Mouse (Mus musculus) hindbrain, embryonic 16.5 days (tissue): Measurements from ENCODE around the gene Il5ra. TPM values are rescaled to one million over a fixed set of nuclear protein-coding genes. Genes with fewer than 3 reads are reported as not detected.

Experiments used
- ATAC-seq: fragments of 200-750 bp; cut with Nextera tagmentation; 2 replicates; pipeline ENCODE4 v1.8.0; 2017; ENCODE audit warnings: moderate TSS enrichment, moderate library complexity
- H3K27ac ChIP-seq: fragments of 300-500 bp; sonication (generic); 2 replicates; pipeline ENCODE4 v1.5.1; 2014; ENCODE audit warnings: low read depth, mild to moderate bottlenecking, control low read depth, low read length, moderate library complexity
- H3K27me3 ChIP-seq: fragments of 300-500 bp; sonication (generic); replicated peaks from 2 replicates; pipeline ENCODE4 v1.6.1; 2014; ENCODE audit warnings: low read length; ENCODE audit not compliant: control insufficient read depth, insufficient read depth
- H3K36me3 ChIP-seq: fragments of 300-500 bp; sonication (generic); 2 replicates; pipeline ENCODE4 v1.6.1; 2014; ENCODE audit warnings: mild to moderate bottlenecking, low read length, moderate library complexity, mixed read lengths; ENCODE audit not compliant: control insufficient read depth, insufficient read depth
- H3K4me1 ChIP-seq: fragments of 300-500 bp; sonication (generic); 2 replicates; pipeline ENCODE4 v1.6.1; 2014; ENCODE audit warnings: low read depth, low read length; ENCODE audit not compliant: control insufficient read depth, insufficient read depth
- H3K4me2 ChIP-seq: fragments of 300-500 bp; sonication (generic); 2 replicates; pipeline ENCODE4 v1.6.1; 2014; ENCODE audit warnings: mild to moderate bottlenecking, low read length, control low read depth, moderate library complexity
- H3K4me3 ChIP-seq: fragments of 300-500 bp; sonication (generic); 2 replicates; pipeline ENCODE4 v1.5.1; 2014; ENCODE audit warnings: mild to moderate bottlenecking, low read length, control low read depth, moderate library complexity
- H3K9ac ChIP-seq: fragments of 300-500 bp; sonication (generic); 2 replicates; pipeline ENCODE4 v1.6.1; 2014; ENCODE audit warnings: low read depth, mild to moderate bottlenecking, control low read depth, low read length, moderate library complexity
- H3K9me3 ChIP-seq: fragments of 300-500 bp; sonication (generic); 2 replicates; pipeline ENCODE4 v1.6.1; 2014; ENCODE audit warnings: mild to moderate bottlenecking, low read length, moderate library complexity; ENCODE audit not compliant: control insufficient read depth
- WGBS: fragments of 180-500 bp; shearing (Covaris S2); extraction: QIAGEN DNeasy Blood & Tissue Kit; methylation state at CpG from one replicate; pipeline ENCODE4 v1.1.7; 2014; 5-methylcytosine and 5-hydroxymethylcytosine counted together
- polyA plus RNA-seq: library from polyadenylated mRNA; unstranded; fragments of >200 nt; fragmentation: Nextera tagmentation; extraction: Ambion mirVana; gene quantifications from 2 replicates; pipeline ENCODE4 v1.2.1, GENCODE M21; 2015

The Il5ra gene
- polyA plus RNA-seq, 1 experiment from 2014 or later: not detected

GRCm38 (mm10) chr6:106768640-106769289, 19.9 kb upstream of the Il5ra start, which contains the start of gene Trnt1:
Trnt1 (plus strand) TSS chr6:106769120.
- Histone ChIP-seq H3K4me2 (peak within 1 kb of the TSS; percentile 97), H3K4me1 (peaks cover 12% of the 10 kb centered on the region), H3K27ac (0 out of 2 replicates have a peak within 1 kb of the TSS, but pooled peaks have one; percentile 0), H3K9me3 (no peaks in the 10 kb centered on the region), H3K4me3 (peak within 1 kb of the TSS; percentile 94), H3K27me3 (no peaks in the 10 kb centered on the region), H3K36me3 (0 out of 2 replicates have a peak, but pooled peaks cover 2% of the 10 kb centered on the region), H3K9ac (peak within 1 kb of the TSS; percentile 76)
- peak; percentile 100 for ATAC-seq
- 9% methylated on average over 30 of the region's 35 CpGs for WGBS

- Histone ChIP-seq H3K9me3 (no peaks in the 10 kb centered on the region), H3K36me3 (0 out of 2 replicates have a peak, but pooled peaks cover 2% of the 10 kb centered on the region), H3K4me2 (no peak overlapping the region), H3K27ac (no peak overlapping the region), H3K4me1 (peaks cover 12% of the 10 kb centered on the region), H3K4me3 (no peak overlapping the region), H3K27me3 (no peaks in the 10 kb centered on the region), H3K9ac (no peak overlapping the region)
- no peak for ATAC-seq
- 75% methylated on average over 4 of the region's 4 CpGs for WGBS
Measured at GRCm38 (mm10) chr6:106766774-106767173, 17.9 kb upstream of the Il5ra start.

GRCm38 (mm10) chr6:106765892-106766291, 17.1 kb upstream of the Il5ra start:
- H3K9me3 ChIP-seq: no peaks in the 10 kb centered on the region
- no peak overlapping the region for H3K4me2 ChIP-seq
- H3K4me1 ChIP-seq: peaks cover 12% of the 10 kb centered on the region
- no peak overlapping the region for H3K9ac ChIP-seq
- WGBS: 88% methylated on average over 1 of the region's 1 CpGs
- H3K4me3 ChIP-seq: no peak overlapping the region
- no peaks in the 10 kb centered on the region for H3K27me3 ChIP-seq
- no peak for ATAC-seq
- no peak overlapping the region for H3K27ac ChIP-seq
- no peaks in the 10 kb centered on the region for H3K36me3 ChIP-seq

- Histone ChIP-seq H3K4me3 (no peak overlapping the region), H3K9me3 (no peaks in the 10 kb centered on the region), H3K4me1 (no peaks in the 10 kb centered on the region), H3K27me3 (no peaks in the 10 kb centered on the region), H3K27ac (no peak overlapping the region), H3K36me3 (no peaks in the 10 kb centered on the region), H3K4me2 (no peak overlapping the region), H3K9ac (no peak overlapping the region)
- WGBS: 76% methylated on average over 1 of the region's 1 CpGs
- no peak for ATAC-seq
Measured at GRCm38 (mm10) chr6:106761486-106761885, 12.6 kb upstream of the Il5ra start.

- Histone ChIP-seq H3K9me3 (no peaks in the 10 kb centered on the region), H3K4me1 (no peaks in the 10 kb centered on the region)
Measured at GRCm38 (mm10) chr6:106760473-106761218, 11.8 kb upstream of the Il5ra start.

GRCm38 (mm10) chr6:106758299-106758698, 9.5 kb upstream of the Il5ra start:
- 84% methylated on average over 3 of the region's 3 CpGs for WGBS
- H3K36me3 ChIP-seq: no peaks in the 10 kb centered on the region
- no peak overlapping the region for H3K4me2 ChIP-seq
- no peaks in the 10 kb centered on the region for H3K4me1 ChIP-seq
- no peak overlapping the region for H3K27ac ChIP-seq
- no peak for ATAC-seq
- no peaks in the 10 kb centered on the region for H3K9me3 ChIP-seq
- no peaks in the 10 kb centered on the region for H3K27me3 ChIP-seq
- no peak overlapping the region for H3K4me3 ChIP-seq
- H3K9ac ChIP-seq: no peak overlapping the region

More at GRCm38 (mm10) chr6:106760473-106761218, 11.8 kb upstream of the Il5ra start:
- H3K4me3 ChIP-seq: no peak overlapping the region
- ATAC-seq: no peak
- no peak overlapping the region for H3K9ac ChIP-seq
- no peaks in the 10 kb centered on the region for H3K27me3 ChIP-seq
- H3K36me3 ChIP-seq: no peaks in the 10 kb centered on the region
- no peak overlapping the region for H3K4me2 ChIP-seq
- H3K27ac ChIP-seq: no peak overlapping the region
- 92% methylated on average over 3 of the region's 3 CpGs for WGBS

GRCm38 (mm10) chr6:106750291-106750690, 1.5 kb upstream of the Il5ra start:
- no peaks in the 10 kb centered on the region for H3K27me3 ChIP-seq
- no peak overlapping the region for H3K27ac ChIP-seq
- H3K4me1 ChIP-seq: no peaks in the 10 kb centered on the region
- no peaks in the 10 kb centered on the region for H3K36me3 ChIP-seq
- no peak overlapping the region for H3K4me2 ChIP-seq
- no peak overlapping the region for H3K9ac ChIP-seq
- H3K4me3 ChIP-seq: no peak overlapping the region
- WGBS: 69% methylated on average over 7 of the region's 7 CpGs
- ATAC-seq: no peak
- no peaks in the 10 kb centered on the region for H3K9me3 ChIP-seq

GRCm38 (mm10) chr6:106747804-106748203, 1.0 kb downstream of the Il5ra start:
- WGBS: 75% methylated on average over 3 of the region's 3 CpGs
- H3K27ac ChIP-seq: no peak overlapping the region
- no peaks in the 10 kb centered on the region for H3K4me1 ChIP-seq
- H3K4me3 ChIP-seq: no peak overlapping the region
- no peak overlapping the region for H3K9ac ChIP-seq
- H3K9me3 ChIP-seq: no peaks in the 10 kb centered on the region
- H3K36me3 ChIP-seq: no peaks in the 10 kb centered on the region
- no peak for ATAC-seq
- no peaks in the 10 kb centered on the region for H3K27me3 ChIP-seq
- no peak overlapping the region for H3K4me2 ChIP-seq

GRCm38 (mm10) chr6:106747251-106747650, 1.6 kb downstream of the Il5ra start:
- H3K4me3 ChIP-seq: no peak overlapping the region
- H3K27me3 ChIP-seq: no peaks in the 10 kb centered on the region
- no peak for ATAC-seq
- H3K4me1 ChIP-seq: no peaks in the 10 kb centered on the region
- H3K27ac ChIP-seq: no peak overlapping the region
- 94% methylated on average over 5 of the region's 5 CpGs for WGBS
- H3K9ac ChIP-seq: no peak overlapping the region
- H3K4me2 ChIP-seq: no peak overlapping the region
- no peaks in the 10 kb centered on the region for H3K36me3 ChIP-seq
- no peaks in the 10 kb centered on the region for H3K9me3 ChIP-seq
